Mouse (Mus musculus) brain, embryonic 14.5 days (tissue): ENCODE measurements around the gene Hspb7.

Experiments
- CTCF ChIP-seq: fragments of 200-500 bp; IDR thresholded peaks from 2 replicates; pipeline ENCODE4 v1.5.1; 2012; ENCODE audit warnings: inconsistent platforms, mild to moderate bottlenecking, moderate library complexity, borderline replicate concordance; ENCODE audit not compliant: insufficient read depth, insufficient read length; ENCODE audit errors: extremely low read depth
- POLR2A ChIP-seq: fragments of 200-500 bp; IDR thresholded peaks from 2 replicates; pipeline ENCODE4 v1.6.1; 2012; ENCODE audit warnings: mild to moderate bottlenecking, inconsistent platforms, borderline replicate concordance; ENCODE audit not compliant: poor library complexity, insufficient read depth, insufficient read length, severe bottlenecking; ENCODE audit errors: extremely low read depth

GRCm38 (mm10) chr4:141466844-141467580 is 46.4 kb downstream of the Hspb7 start:
- TF ChIP-seq CTCF, result no peak
- TF ChIP-seq POLR2A, result no peak
